Mouse (Mus musculus): Measurements from ENCODE around the gene Wwc2. TPM values are rescaled to one million over a fixed set of nuclear protein-coding genes. Genes with fewer than 3 reads are reported as not detected.
"Not testable (repeated sequence)": the region's sequence is repeated elsewhere in the genome, so short reads cannot be mapped to it uniquely, and the experiment has no call there.

The Wwc2 gene
- polyA plus RNA-seq, 1 experiment from 2014 or later, result 8.8 TPM

DNA sequence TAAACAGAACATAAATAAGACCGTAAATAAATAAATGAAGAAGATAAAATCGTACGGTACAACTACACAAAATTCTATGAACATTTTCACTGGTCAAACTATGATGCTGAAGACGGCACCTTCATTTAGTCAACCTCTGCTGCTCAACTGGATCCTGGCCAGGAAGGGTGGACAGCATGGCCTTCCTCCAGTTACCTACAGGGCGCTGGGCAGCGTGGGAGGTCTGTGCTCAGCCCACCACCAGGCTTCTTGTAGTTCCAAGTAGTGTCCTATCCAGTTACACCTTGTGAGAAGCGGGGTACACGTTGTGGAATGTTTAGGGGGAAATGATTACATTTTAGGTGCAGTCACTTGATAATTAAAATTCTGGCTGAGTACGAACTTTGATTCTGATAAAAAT, 163.8 kb downstream of the Wwc2 start:
- H3K4me1 ChIP-seq (ENCODE audit: control insufficient read depth, insufficient read depth, low read length), result no peaks in the 10 kb centered on the region
- H3K4me2 ChIP-seq (ENCODE audit: low read depth, low read length), result no peak overlapping the region
- no peaks in the 10 kb centered on the region for H3K9me3 ChIP-seq (replicated peaks; ENCODE audit: control insufficient read depth, low read length)
- no peak for ATAC-seq (replicated peaks; ENCODE audit: insufficient number of reproducible peaks, low FRiP score, low TSS enrichment, low read depth)
- WGBS, result 76% methylated on average over 9 of the region's 9 CpGs
- H3K4me3 ChIP-seq (ENCODE audit: low read depth, low read length), result no peak overlapping the region
- no peak overlapping the region for H3K27ac ChIP-seq (replicated peaks; ENCODE audit: low read depth, low read length)
- DNase-seq (ENCODE audit: low spot score), result peak; percentile 39
- H3K9ac ChIP-seq (replicated peaks; ENCODE audit: low read length), result no peak overlapping the region
- H3K36me3 ChIP-seq (replicated peaks; ENCODE audit: control insufficient read depth, insufficient read depth, low read depth, low read length), result no peaks in the 10 kb centered on the region; the same call in 1 of the 2 replicates
- H3K27me3 ChIP-seq (ENCODE audit: control insufficient read depth, insufficient read depth, low read length), result no peaks in the 10 kb centered on the region

DNA sequence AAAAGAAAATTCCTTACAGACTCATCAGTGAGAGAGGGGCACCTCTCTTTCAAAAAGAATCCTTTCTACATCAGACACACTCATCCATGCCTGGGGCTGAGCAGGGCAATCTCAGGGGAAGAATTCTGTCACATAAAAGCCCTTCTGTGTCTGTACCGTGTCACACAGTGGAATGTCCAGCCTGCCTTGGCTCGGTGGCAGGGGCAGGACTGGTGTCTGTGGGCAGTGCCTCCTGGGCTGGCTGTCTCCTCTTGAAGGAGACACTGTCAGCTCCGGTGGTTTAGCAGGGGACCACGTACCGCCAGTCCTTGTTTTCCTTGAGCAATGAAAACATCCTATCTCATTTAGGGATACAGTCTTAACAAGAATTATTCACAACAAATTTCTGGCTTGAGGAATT, 165.1 kb downstream of the Wwc2 start:
- no peaks in the 10 kb centered on the region for H3K27me3 ChIP-seq (ENCODE audit: control insufficient read depth, insufficient read depth, low read length)
- no peak overlapping the region for H3K4me3 ChIP-seq (ENCODE audit: low read depth, low read length)
- no peak overlapping the region for H3K9ac ChIP-seq (replicated peaks; ENCODE audit: low read length)
- H3K36me3 ChIP-seq (replicated peaks; ENCODE audit: control insufficient read depth, insufficient read depth, low read depth, low read length), result no peaks in the 10 kb centered on the region
- WGBS, result 26% methylated on average over 5 of the region's 5 CpGs
- no peaks in the 10 kb centered on the region for H3K9me3 ChIP-seq (replicated peaks; ENCODE audit: control insufficient read depth, low read length)
- H3K27ac ChIP-seq (replicated peaks; ENCODE audit: low read depth, low read length), result no peak overlapping the region
- ATAC-seq (replicated peaks; ENCODE audit: insufficient number of reproducible peaks, low FRiP score, low TSS enrichment, low read depth), result no peak
- H3K4me1 ChIP-seq (ENCODE audit: control insufficient read depth, insufficient read depth, low read length), result no peaks in the 10 kb centered on the region
- DNase-seq (ENCODE audit: low spot score), result no peak
- H3K4me2 ChIP-seq (ENCODE audit: low read depth, low read length), result no peak overlapping the region

DNA sequence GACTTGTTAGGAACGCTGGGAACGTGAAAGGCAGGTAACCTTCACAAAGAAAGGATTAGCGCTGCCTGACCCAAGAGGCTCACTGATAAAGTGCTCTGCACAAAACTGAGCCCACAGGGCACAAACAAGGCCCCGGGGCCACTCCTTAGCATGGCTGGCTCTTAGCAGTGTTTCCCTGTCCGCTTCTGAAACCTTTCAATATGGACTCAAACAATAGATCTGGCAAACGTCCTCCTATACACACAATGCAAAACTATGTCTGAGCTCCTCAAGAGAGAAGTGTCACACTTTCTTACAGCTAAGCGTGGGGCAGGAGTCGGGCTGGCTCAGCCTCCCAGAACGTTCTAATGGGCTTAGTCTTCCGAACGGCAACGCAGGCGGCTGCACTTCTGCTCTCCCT, 166.5 kb downstream of the Wwc2 start, which contains the start of gene Cldn22:
Cldn22 (plus strand) TSS at position 301 of the 400 bp plus-strand sequence.
- Histone ChIP-seq H3K4me2 (ENCODE audit: low read depth, low read length) (no peak within 1 kb of the TSS), H3K4me3 (ENCODE audit: low read depth, low read length) (no peak within 1 kb of the TSS), H3K27ac (replicated peaks; ENCODE audit: low read depth, low read length) (no peak within 1 kb of the TSS), H3K36me3 (replicated peaks; ENCODE audit: control insufficient read depth, insufficient read depth, low read depth, low read length) (no peaks in the 10 kb centered on the region), H3K27me3 (ENCODE audit: control insufficient read depth, insufficient read depth, low read length) (no peaks in the 10 kb centered on the region), H3K4me1 (ENCODE audit: control insufficient read depth, insufficient read depth, low read length) (no peaks in the 10 kb centered on the region), H3K9ac (replicated peaks; ENCODE audit: low read length) (no peak within 1 kb of the TSS), H3K9me3 (replicated peaks; ENCODE audit: control insufficient read depth, low read length) (no peaks in the 10 kb centered on the region)
- 55% methylated on average over 13 of the region's 13 CpGs for WGBS
- ATAC-seq (replicated peaks; ENCODE audit: insufficient number of reproducible peaks, low FRiP score, low TSS enrichment, low read depth) (0 out of 2 replicates have a peak, but pooled peaks have one; percentile 19), DNase-seq (ENCODE audit: low spot score) (no peak)

DNA sequence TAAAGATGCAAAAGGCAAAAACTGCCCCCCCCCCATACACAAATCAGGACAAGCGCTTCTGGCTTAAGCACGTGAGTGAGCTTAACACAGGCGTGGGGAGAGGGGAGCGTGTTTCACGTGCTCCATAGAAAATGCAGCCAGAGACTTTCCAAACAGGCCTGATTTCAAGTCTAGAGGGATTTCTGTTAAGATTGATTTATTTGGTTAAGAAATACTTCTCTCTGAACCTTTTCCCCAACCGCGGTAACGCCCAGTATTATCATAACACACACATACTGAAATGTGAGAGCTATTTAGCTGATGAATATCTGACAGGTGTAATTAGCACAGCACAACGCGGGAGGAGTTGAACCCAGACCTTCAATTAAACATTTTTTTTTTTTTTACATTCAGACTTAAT, 166.9 kb downstream of the Wwc2 start:
- Histone ChIP-seq H3K27me3 (ENCODE audit: control insufficient read depth, insufficient read depth, low read length) (no peaks in the 10 kb centered on the region), H3K9me3 (replicated peaks; ENCODE audit: control insufficient read depth, low read length) (no peaks in the 10 kb centered on the region), H3K9ac (replicated peaks; ENCODE audit: low read length) (no peak overlapping the region), H3K36me3 (replicated peaks; ENCODE audit: control insufficient read depth, insufficient read depth, low read depth, low read length) (no peaks in the 10 kb centered on the region), H3K27ac (replicated peaks; ENCODE audit: low read depth, low read length) (no peak overlapping the region), H3K4me3 (ENCODE audit: low read depth, low read length) (no peak overlapping the region), H3K4me2 (ENCODE audit: low read depth, low read length) (no peak overlapping the region), H3K4me1 (ENCODE audit: control insufficient read depth, insufficient read depth, low read length) (no peaks in the 10 kb centered on the region)
- ATAC-seq (replicated peaks; ENCODE audit: insufficient number of reproducible peaks, low FRiP score, low TSS enrichment, low read depth) (no peak), DNase-seq (ENCODE audit: low spot score) (peak; percentile 56)
- WGBS, result 43% methylated on average over 10 of the region's 10 CpGs

DNA sequence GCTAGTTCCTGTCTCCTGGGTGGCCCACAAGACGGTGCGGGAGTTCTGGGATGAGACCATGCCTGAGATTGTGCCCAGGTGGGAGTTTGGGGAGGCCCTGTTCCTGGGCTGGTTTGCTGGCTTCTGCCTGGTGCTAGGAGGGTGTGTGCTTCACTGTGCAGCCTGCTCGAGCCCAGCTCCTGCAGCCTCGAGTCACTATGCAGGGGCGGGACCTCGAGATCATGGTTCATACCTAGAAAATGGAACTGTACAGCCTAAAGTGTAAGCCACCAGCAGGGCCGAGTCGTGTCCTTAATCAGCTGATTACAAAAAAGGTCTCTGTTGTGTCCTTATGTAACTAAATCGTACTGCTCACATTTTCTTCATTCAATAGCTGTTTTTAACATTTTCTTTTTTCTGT, 168.2 kb downstream of the Wwc2 start:
- H3K9me3 ChIP-seq (replicated peaks; ENCODE audit: control insufficient read depth, low read length); H3K9ac ChIP-seq (replicated peaks; ENCODE audit: low read length); DNase-seq (ENCODE audit: low spot score); H3K4me2 ChIP-seq (ENCODE audit: low read depth, low read length); H3K4me3 ChIP-seq (ENCODE audit: low read depth, low read length); ATAC-seq (replicated peaks; ENCODE audit: insufficient number of reproducible peaks, low FRiP score, low TSS enrichment, low read depth); H3K4me1 ChIP-seq (ENCODE audit: control insufficient read depth, insufficient read depth, low read length); H3K27me3 ChIP-seq (ENCODE audit: control insufficient read depth, insufficient read depth, low read length); H3K36me3 ChIP-seq (replicated peaks; ENCODE audit: control insufficient read depth, insufficient read depth, low read depth, low read length); H3K27ac ChIP-seq (replicated peaks; ENCODE audit: low read depth, low read length): not testable (repeated sequence)
- 87% methylated on average over 7 of the region's 9 CpGs for WGBS

DNA sequence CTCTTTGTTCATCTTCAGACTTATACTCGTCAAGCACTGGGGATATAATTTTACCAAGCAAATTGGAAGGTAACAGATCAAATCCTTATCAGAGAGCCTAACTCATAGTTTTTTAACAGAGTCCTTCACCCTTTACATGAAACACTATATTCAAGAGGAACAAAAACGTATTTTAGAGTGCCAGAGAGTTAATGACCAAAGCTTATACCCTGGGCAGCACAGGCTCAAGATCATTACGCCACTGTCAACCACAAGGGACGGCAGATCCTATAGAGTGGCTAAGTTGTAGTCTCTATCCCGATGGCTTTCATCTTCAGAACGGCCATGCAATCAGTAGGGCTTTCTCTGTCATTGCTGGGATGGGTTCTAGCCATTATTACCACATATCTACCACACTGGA, 168.9 kb downstream of the Wwc2 start, which contains the start of gene Cldn24:
Cldn24 (plus strand) TSS at position 301 of the 400 bp plus-strand sequence.
- Histone ChIP-seq H3K9me3 (replicated peaks; ENCODE audit: control insufficient read depth, low read length) (no peaks in the 10 kb centered on the region), H3K36me3 (replicated peaks; ENCODE audit: control insufficient read depth, insufficient read depth, low read depth, low read length) (no peaks in the 10 kb centered on the region), H3K4me3 (ENCODE audit: low read depth, low read length) (no peak within 1 kb of the TSS), H3K4me2 (ENCODE audit: low read depth, low read length) (no peak within 1 kb of the TSS), H3K27ac (replicated peaks; ENCODE audit: low read depth, low read length) (no peak within 1 kb of the TSS), H3K9ac (replicated peaks; ENCODE audit: low read length) (no peak within 1 kb of the TSS), H3K4me1 (ENCODE audit: control insufficient read depth, insufficient read depth, low read length) (no peaks in the 10 kb centered on the region), H3K27me3 (ENCODE audit: control insufficient read depth, insufficient read depth, low read length) (no peaks in the 10 kb centered on the region)
- WGBS, result 81% methylated on average over 6 of the region's 6 CpGs
- no peak for DNase-seq (ENCODE audit: low spot score)
- ATAC-seq (replicated peaks; ENCODE audit: insufficient number of reproducible peaks, low FRiP score, low TSS enrichment, low read depth), result no peak

DNA sequence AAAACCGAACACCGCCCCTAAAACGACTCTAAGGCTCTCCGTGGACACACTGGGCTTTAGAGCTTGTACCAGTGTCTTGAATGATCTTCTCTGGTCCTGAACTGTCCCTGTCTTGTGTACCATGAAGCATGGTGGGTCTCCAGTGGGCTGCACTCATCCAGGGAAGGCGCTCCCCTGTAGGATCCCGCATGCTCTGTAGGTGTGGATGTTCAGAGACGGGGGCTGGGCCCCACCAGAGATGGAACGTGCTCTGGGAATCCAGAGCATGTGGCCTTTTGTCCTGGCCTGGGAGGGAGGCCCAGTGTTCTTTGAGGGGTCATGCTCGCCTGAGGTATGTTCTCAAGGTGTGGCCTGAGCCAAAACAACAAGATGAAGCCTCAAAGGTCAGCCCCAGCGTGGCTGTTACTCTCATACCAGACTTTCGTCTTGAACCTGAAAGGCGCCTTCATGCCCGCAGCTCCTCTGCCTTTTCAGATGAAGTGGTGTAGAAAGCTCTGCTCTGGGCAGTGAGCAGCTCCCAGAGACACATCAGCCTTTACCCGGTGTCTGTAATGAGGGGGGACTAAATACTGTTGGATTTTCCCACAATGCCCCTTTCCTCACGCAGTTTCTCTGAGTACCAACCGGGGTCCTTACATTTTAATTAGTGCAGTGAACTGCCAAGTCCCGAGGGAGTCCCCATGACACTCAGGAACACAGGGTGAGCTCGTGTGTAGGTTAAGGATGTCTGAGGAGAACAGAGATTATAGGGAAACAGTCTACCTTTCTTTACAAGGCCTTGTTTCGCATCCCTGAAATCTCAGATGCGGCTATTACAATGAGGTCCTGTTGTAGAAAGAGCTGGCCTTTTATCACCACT, 169.6 kb downstream of the Wwc2 start:
- H3K9me3 ChIP-seq (replicated peaks; ENCODE audit: control insufficient read depth, low read length), result no peaks in the 10 kb centered on the region
- no peak overlapping the region for H3K9ac ChIP-seq (replicated peaks; ENCODE audit: low read length)
- 84% methylated on average over 20 of the region's 20 CpGs for WGBS
- no peak overlapping the region for H3K4me2 ChIP-seq (ENCODE audit: low read depth, low read length)
- ATAC-seq (replicated peaks; ENCODE audit: insufficient number of reproducible peaks, low FRiP score, low TSS enrichment, low read depth) (no peak), DNase-seq (ENCODE audit: low spot score) (no peak)
- no peak overlapping the region for H3K27ac ChIP-seq (replicated peaks; ENCODE audit: low read depth, low read length)
- H3K27me3 ChIP-seq (ENCODE audit: control insufficient read depth, insufficient read depth, low read length), result no peaks in the 10 kb centered on the region
- no peaks in the 10 kb centered on the region for H3K4me1 ChIP-seq (ENCODE audit: control insufficient read depth, insufficient read depth, low read length)
- no peak overlapping the region for H3K4me3 ChIP-seq (ENCODE audit: low read depth, low read length)
- no peaks in the 10 kb centered on the region for H3K36me3 ChIP-seq (replicated peaks; ENCODE audit: control insufficient read depth, insufficient read depth, low read depth, low read length)

DNA sequence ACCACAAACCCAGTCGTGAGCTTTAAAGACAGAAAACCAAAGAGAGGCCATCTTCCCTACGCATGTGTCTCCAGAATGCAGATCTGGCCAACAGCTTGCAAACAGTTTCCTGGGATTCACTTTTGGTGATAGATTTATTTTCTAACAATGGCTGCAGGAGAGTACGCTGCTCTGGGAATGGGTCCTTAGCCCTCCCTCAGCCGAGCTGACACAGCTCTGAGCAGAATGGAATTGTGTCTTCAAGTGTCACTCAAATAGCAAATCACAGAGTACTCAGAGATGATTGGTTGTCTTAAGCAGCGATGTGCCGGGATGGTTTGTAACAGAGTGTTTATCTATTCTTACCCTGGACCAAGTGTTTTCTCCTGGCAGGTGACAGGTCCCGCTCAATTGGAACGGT, 171.7 kb downstream of the Wwc2 start:
- no peak for DNase-seq (ENCODE audit: low spot score)
- 90% methylated on average over 8 of the region's 8 CpGs for whole genome bisulfite sequencing

More for the DNA sequence above, 171.7 kb downstream of the Wwc2 start:
- Histone ChIP-seq H3K27me3 (ENCODE audit: control insufficient read depth, insufficient read depth, low read length) (no peaks in the 10 kb centered on the region), H3K36me3 (replicated peaks; ENCODE audit: control insufficient read depth, insufficient read depth, low read depth, low read length) (no peaks in the 10 kb centered on the region), H3K9ac (replicated peaks; ENCODE audit: low read length) (no peak overlapping the region), H3K4me3 (ENCODE audit: low read depth, low read length) (no peak overlapping the region), H3K9me3 (replicated peaks; ENCODE audit: control insufficient read depth, low read length) (no peaks in the 10 kb centered on the region), H3K4me1 (ENCODE audit: control insufficient read depth, insufficient read depth, low read length) (no peaks in the 10 kb centered on the region), H3K4me2 (ENCODE audit: low read depth, low read length) (no peak overlapping the region), H3K27ac (replicated peaks; ENCODE audit: low read depth, low read length) (no peak overlapping the region)
- no peak for ATAC-seq (replicated peaks; ENCODE audit: insufficient number of reproducible peaks, low FRiP score, low TSS enrichment, low read depth)

All from embryonic facial prominence, embryonic 11.5 days (tissue).